In genomic region chr3:106496045-106496721, GRCm38 (mm10) we compare ENCODE assay signal across 9 mouse cellular contexts. TPM values are rescaled to one million over a fixed set of nuclear protein-coding genes. Genes with fewer than 3 reads are reported as not detected.
A peak's percentile ranks its signal among the peaks of the same experiment; 100 is the strongest.
DNase-seq lines count a peak whose midpoint lies in the region; ATAC-seq and TF ChIP-seq lines count a peak whose summit lies in the region.
"Had no signal": no experiment of that assay in that cellular context is flagged by ENCODE, and none has a peak within 500 bp of the region (broad histone marks: within the 10 kb centered on the region; RNA-seq: fewer than 3 reads in every experiment).

No protein-coding gene starts in this region.

- no peak for DNase-seq in frontal cortex, postnatal 14 days (ENCODE audit: low spot score in 2 of 2)
- no peak for DNase-seq in G1E (ENCODE audit: low spot score)
- DNase-seq in lung, postnatal 14 days = peak; percentile 38
- no peak for DNase-seq in midbrain, embryonic 10.5 days (ENCODE audit: low spot score)
- DNase-seq in neural tube, embryonic 10.5 days (ENCODE audit: extremely low spot score, low spot score) = no peak
- DNase-seq: cerebellum, adult 8-10 months had no signal

- no peaks in the 10 kb centered on the region for H3K9me3 ChIP-seq in G1E (replicated peaks)
- H3K9me3 ChIP-seq in hindbrain, embryonic 13.5 days = no peaks in the 10 kb centered on the region
- no peaks in the 10 kb centered on the region for H3K9me3 ChIP-seq in midbrain, embryonic 10.5 days (replicated peaks)

- H3K4me3 ChIP-seq in G1E (ENCODE audit: low read depth, low read length) = no peak overlapping the region
- no peak overlapping the region for H3K4me3 ChIP-seq in hindbrain, embryonic 13.5 days
- no peak overlapping the region for H3K4me3 ChIP-seq in midbrain, embryonic 10.5 days

- H3K4me1 ChIP-seq in G1E (ENCODE audit: insufficient read depth, low read depth, low read length) = no peaks in the 10 kb centered on the region; the same call in 1 of the 2 replicates
- no peaks in the 10 kb centered on the region for H3K4me1 ChIP-seq in hindbrain, embryonic 13.5 days (replicated peaks)
- H3K4me1 ChIP-seq in midbrain, embryonic 10.5 days = no peaks in the 10 kb centered on the region

- no peak for TF ChIP-seq CTCF in G1E (IDR thresholded peaks at IDR 0.05; ENCODE audit: low read depth, low read length)

- no peak overlapping the region for H3K27ac ChIP-seq in hindbrain, embryonic 13.5 days
- H3K27ac ChIP-seq in midbrain, embryonic 10.5 days (replicated peaks) = no peak overlapping the region

- H3K4me2 ChIP-seq in hindbrain, embryonic 13.5 days = no peak overlapping the region

- H3K27me3 ChIP-seq in G1E (ENCODE audit: insufficient read depth, low read length) = peaks cover 9% of the 10 kb centered on the region; the same call in 1 of the 2 replicates
- no peaks in the 10 kb centered on the region for H3K27me3 ChIP-seq in hindbrain, embryonic 13.5 days
- H3K27me3 ChIP-seq in midbrain, embryonic 10.5 days (ENCODE audit: low read depth, poor library complexity, severe bottlenecking) = no peaks in the 10 kb centered on the region

- peaks cover 6% of the 10 kb centered on the region for H3K36me3 ChIP-seq in G1E (replicated peaks)
- peaks cover 10% of the 10 kb centered on the region for H3K36me3 ChIP-seq in hindbrain, embryonic 13.5 days
- H3K36me3 ChIP-seq in midbrain, embryonic 10.5 days = peaks cover 4% of the 10 kb centered on the region; the same call in 1 of the 2 replicates

- WGBS in hindbrain, embryonic 13.5 days = 86% methylated on average over 4 of the region's 4 CpGs
- WGBS in midbrain, embryonic 10.5 days = 85% methylated on average over 4 of the region's 4 CpGs

- ATAC-seq in frontal cortex, adult (ENCODE audit: low TSS enrichment) = peak; percentile 92
- ATAC-seq in G1E (ENCODE audit: extremely low read depth, insufficient number of reproducible peaks, low FRiP score, poor library complexity, severe bottlenecking) = peak; percentile 61
- ATAC-seq in hematopoietic stem cell, adult 5-6 weeks (replicated peaks in 1 of 2; ENCODE audit: insufficient read depth in 1 of 2, low FRiP score in 2 of 2, low TSS enrichment in 1 of 2, low read depth in 1 of 2, poor library complexity in 2 of 2, severe bottlenecking in 2 of 2) = peak; percentile 63 to 72; a peak in 3 of 4 replicates
- no peak for ATAC-seq in hindbrain, embryonic 13.5 days (ENCODE audit: low FRiP score)

- no peak overlapping the region for H3K9ac ChIP-seq in hindbrain, embryonic 13.5 days

RNA-seq across cellular contexts. Expression of gene Dennd2d, which starts 14.0 kb away (rescaled TPM):
- total RNA-seq in G1E (2014; fragmentation: Nextera tagmentation) (0.53 and 1.2 TPM in 2 replicates), G1E (2017) (0.41 and 0.49 TPM in 2 replicates)
- polyA plus RNA-seq in G1E (2012) = 0.15 TPM in 2 replicates
- 41.4 and 49.2 TPM in 2 replicates for total RNA-seq in hematopoietic stem cell, adult 5-6 weeks (2017)
- polyA plus RNA-seq in hindbrain, embryonic 13.5 days (2015; fragmentation: Nextera tagmentation; extraction: Ambion mirVana) = 0.17 and 0.57 TPM in 2 replicates
- polyA plus RNA-seq in midbrain, embryonic 10.5 days (2016; fragmentation: Nextera tagmentation; extraction: Ambion mirVana) = 0.64 and 0.65 TPM in 2 replicates

RNA-seq across cellular contexts. Expression of gene Dram2, which starts 51.4 kb away (rescaled TPM):
- total RNA-seq in G1E (2014; fragmentation: Nextera tagmentation) (44.5 and 47.2 TPM in 2 replicates), G1E (2017) (29.2 and 29.4 TPM in 2 replicates)
- 1.1 and 1.2 TPM in 2 replicates for polyA plus RNA-seq in G1E (2012)
- 21.7 and 28.5 TPM in 2 replicates for total RNA-seq in hematopoietic stem cell, adult 5-6 weeks (2017)
- polyA plus RNA-seq in hindbrain, embryonic 13.5 days (2015; fragmentation: Nextera tagmentation; extraction: Ambion mirVana) = 57.9 and 62.5 TPM in 2 replicates
- polyA plus RNA-seq in midbrain, embryonic 10.5 days (2016; fragmentation: Nextera tagmentation; extraction: Ambion mirVana) = 41.5 and 46.4 TPM in 2 replicates

RNA-seq across cellular contexts. Expression of gene Cept1, which starts 51.4 kb away (rescaled TPM):
- 18.3 and 31.1 TPM in 2 replicates for total RNA-seq in G1E (2014; fragmentation: Nextera tagmentation)
- 64.4 and 66.7 TPM in 2 replicates for total RNA-seq in G1E (2017)
- 0.57 and 0.95 TPM in 2 replicates for polyA plus RNA-seq in G1E (2012)
- total RNA-seq in hematopoietic stem cell, adult 5-6 weeks (2017) = 48.1 and 48.2 TPM in 2 replicates
- 39.1 and 43.5 TPM in 2 replicates for polyA plus RNA-seq in hindbrain, embryonic 13.5 days (2015; fragmentation: Nextera tagmentation; extraction: Ambion mirVana)
- polyA plus RNA-seq in midbrain, embryonic 10.5 days (2016; fragmentation: Nextera tagmentation; extraction: Ambion mirVana) = 40.2 and 43.0 TPM in 2 replicates

Comparison
In these comparisons a context has a peak if more than half of its experiments do, and no peak if none do; other contexts are left out.
1. RNA of gene Dram2, which starts 51.4 kb away (polyA plus RNA-seq): 57.9 to 62.5 TPM in hindbrain, embryonic 13.5 days and 41.5 to 46.4 TPM in midbrain, embryonic 10.5 days; 1.1 to 1.2 TPM in G1E; every median in the first group is over 10 times any median in the second.
2. RNA of gene Cept1, which starts 51.4 kb away (polyA plus RNA-seq): 39.1 to 43.5 TPM in hindbrain, embryonic 13.5 days and 40.2 to 43.0 TPM in midbrain, embryonic 10.5 days; 0.57 to 0.95 TPM in G1E; every median in the first group is over 10 times any median in the second.